Comparison of ENCODE assay signal across 18 mouse cellular contexts in genomic region chr6:94653388-94654316, GRCm38 (mm10). TPM values are rescaled to one million over a fixed set of nuclear protein-coding genes. Genes with fewer than 3 reads are reported as not detected.
DNase-seq lines count a peak whose midpoint lies in the region; ATAC-seq and TF ChIP-seq lines count a peak whose summit lies in the region.
"Had no signal": no experiment of that assay in that cellular context is flagged by ENCODE, and none has a peak within 500 bp of the region (broad histone marks: within the 10 kb centered on the region; RNA-seq: fewer than 3 reads in every experiment).

No protein-coding gene starts in this region.

- H3K9ac ChIP-seq in embryonic facial prominence, embryonic 14.5 days (ENCODE audit: low read depth, low read length) = no peak overlapping the region
- no peak overlapping the region for H3K9ac ChIP-seq in lung, embryonic 16.5 days (ENCODE audit: low read length)
- no peak overlapping the region for H3K9ac ChIP-seq in midbrain, embryonic 14.5 days (replicated peaks; ENCODE audit: low read length)
- H3K9ac ChIP-seq: embryonic facial prominence, embryonic 12.5 days; limb, embryonic 12.5 days had no signal

- H3K4me3 ChIP-seq in embryonic facial prominence, embryonic 14.5 days (ENCODE audit: low read depth, low read length) = no peak overlapping the region
- H3K4me3 ChIP-seq in embryonic facial prominence, embryonic 10.5 days = no peak overlapping the region
- H3K4me3 ChIP-seq in layer of hippocampus, adult 2 months = no peak overlapping the region
- H3K4me3 ChIP-seq in lung, embryonic 16.5 days (ENCODE audit: low read length) = no peak overlapping the region
- no peak overlapping the region for H3K4me3 ChIP-seq in midbrain, embryonic 14.5 days (replicated peaks; ENCODE audit: low read depth, low read length)
- H3K4me3 ChIP-seq: embryonic facial prominence, embryonic 12.5 days; limb, embryonic 12.5 days; midbrain, embryonic 10.5 days had no signal

- no peak overlapping the region for H3K27ac ChIP-seq in embryonic facial prominence, embryonic 14.5 days (replicated peaks; ENCODE audit: low read depth, low read length)
- no peak overlapping the region for H3K27ac ChIP-seq in embryonic facial prominence, embryonic 10.5 days (replicated peaks)
- H3K27ac ChIP-seq in layer of hippocampus, adult 2 months = 0 out of 2 replicates have a peak overlapping the region, but pooled peaks have one; percentile 33
- peak overlapping the region; percentile 50 for H3K27ac ChIP-seq in lung, embryonic 16.5 days (ENCODE audit: low read length)
- no peak overlapping the region for H3K27ac ChIP-seq in midbrain, embryonic 14.5 days (replicated peaks; ENCODE audit: low read depth, low read length)
- H3K27ac ChIP-seq: embryonic facial prominence, embryonic 12.5 days; hindbrain, postnatal 0 days; limb, embryonic 12.5 days; macrophage; midbrain, embryonic 10.5 days had no signal

- no peak for DNase-seq in embryonic facial prominence, embryonic 14.5 days (ENCODE audit: low spot score)
- no peak for DNase-seq in embryonic facial prominence, embryonic 10.5 days (ENCODE audit: low spot score)
- DNase-seq in layer of hippocampus, adult 2 months (ENCODE audit: low spot score in 2 of 2) = no peak
- DNase-seq in layer of hippocampus, adult 9-10 months (ENCODE audit: low spot score) = no peak
- no peak for DNase-seq in lung, postnatal 14 days
- no peak for DNase-seq in thymus, postnatal 4 days
- no peak for DNase-seq in midbrain, embryonic 14.5 days
- DNase-seq: adrenal gland, adult 8-10 months; cerebellum, adult 9-11 months; right cerebral cortex, postnatal 25 days had no signal

- no peaks in the 10 kb centered on the region for H3K27me3 ChIP-seq in embryonic facial prominence, embryonic 14.5 days (replicated peaks; ENCODE audit: control insufficient read depth, insufficient read depth, low read length)
- H3K27me3 ChIP-seq in embryonic facial prominence, embryonic 10.5 days (replicated peaks; ENCODE audit: low read depth, poor library complexity, severe bottlenecking) = 0 out of 2 replicates have a peak, but pooled peaks cover 14% of the 10 kb centered on the region
- no peaks in the 10 kb centered on the region for H3K27me3 ChIP-seq in lung, embryonic 16.5 days (ENCODE audit: control insufficient read depth, insufficient read depth, low read depth, low read length)
- H3K27me3 ChIP-seq in midbrain, embryonic 14.5 days (ENCODE audit: control insufficient read depth, insufficient read depth, low read length) = no peaks in the 10 kb centered on the region
- H3K27me3 ChIP-seq: embryonic facial prominence, embryonic 12.5 days had no signal

- no peak overlapping the region for H3K4me2 ChIP-seq in embryonic facial prominence, embryonic 14.5 days (ENCODE audit: low read depth, low read length)
- no peak overlapping the region for H3K4me2 ChIP-seq in lung, embryonic 16.5 days (ENCODE audit: low read depth, low read length)
- H3K4me2 ChIP-seq in midbrain, embryonic 14.5 days (ENCODE audit: low read length) = no peak overlapping the region
- H3K4me2 ChIP-seq: embryonic facial prominence, embryonic 12.5 days; limb, embryonic 12.5 days had no signal

- peak; percentile 24; the same call in 1 of the 2 replicates for ATAC-seq in embryonic facial prominence, embryonic 14.5 days (ENCODE audit: low read depth)
- ATAC-seq in lung, embryonic 16.5 days (ENCODE audit: low read depth) = peak; percentile 75
- ATAC-seq in midbrain, embryonic 14.5 days (ENCODE audit: low FRiP score, low TSS enrichment) = no peak
- ATAC-seq: forebrain, embryonic 14.5 days; hindbrain, postnatal 0 days; intestine, postnatal 0 days had no signal

- H3K9me3 ChIP-seq in embryonic facial prominence, embryonic 14.5 days (ENCODE audit: control insufficient read depth, low read length) = no peaks in the 10 kb centered on the region
- no peaks in the 10 kb centered on the region for H3K9me3 ChIP-seq in embryonic facial prominence, embryonic 10.5 days
- no peaks in the 10 kb centered on the region for H3K9me3 ChIP-seq in lung, embryonic 16.5 days (ENCODE audit: control insufficient read depth, low read length)
- no peaks in the 10 kb centered on the region for H3K9me3 ChIP-seq in midbrain, embryonic 14.5 days (ENCODE audit: control insufficient read depth, low read length)
- H3K9me3 ChIP-seq: embryonic facial prominence, embryonic 12.5 days; limb, embryonic 12.5 days; midbrain, embryonic 10.5 days had no signal

- WGBS in embryonic facial prominence, embryonic 14.5 days = 67% methylated on average over 10 of the region's 10 CpGs
- 74% methylated on average over 10 of the region's 10 CpGs for WGBS in embryonic facial prominence, embryonic 10.5 days
- WGBS in lung, embryonic 16.5 days = 58% methylated on average over 10 of the region's 10 CpGs
- WGBS in midbrain, embryonic 14.5 days = 78% methylated on average over 10 of the region's 10 CpGs

- peaks cover 41% of the 10 kb centered on the region; the same call in 1 of the 2 replicates for H3K36me3 ChIP-seq in embryonic facial prominence, embryonic 14.5 days (ENCODE audit: control insufficient read depth, insufficient read depth, low read length)
- H3K36me3 ChIP-seq in embryonic facial prominence, embryonic 10.5 days (replicated peaks) = peaks cover 29% of the 10 kb centered on the region
- no peaks in the 10 kb centered on the region for H3K36me3 ChIP-seq in lung, embryonic 16.5 days (ENCODE audit: control insufficient read depth, insufficient read depth, low read length)
- H3K36me3 ChIP-seq in midbrain, embryonic 14.5 days (ENCODE audit: control insufficient read depth, insufficient read depth, low read length) = no peaks in the 10 kb centered on the region

- H3K4me1 ChIP-seq in embryonic facial prominence, embryonic 14.5 days (ENCODE audit: control insufficient read depth, insufficient read depth, low read length) = peaks cover 32% of the 10 kb centered on the region
- peaks cover 81% of the 10 kb centered on the region for H3K4me1 ChIP-seq in embryonic facial prominence, embryonic 10.5 days
- H3K4me1 ChIP-seq in lung, embryonic 16.5 days (replicated peaks; ENCODE audit: control insufficient read depth, insufficient read depth, low read length) = peaks cover 19% of the 10 kb centered on the region
- H3K4me1 ChIP-seq in midbrain, embryonic 14.5 days (ENCODE audit: control insufficient read depth, insufficient read depth, low read length) = peaks cover 45% of the 10 kb centered on the region

- TF ChIP-seq CTCF in layer of hippocampus, adult 2 months (conservative IDR thresholded peaks at IDR 0.05) = no peak

RNA-seq across cellular contexts. Expression of gene Lrig1, which starts 46.3 kb away (rescaled TPM):
- 32.6 and 38.4 TPM in 2 replicates for polyA plus RNA-seq in embryonic facial prominence, embryonic 14.5 days (2014; fragmentation: Nextera tagmentation; extraction: Ambion mirVana)
- 11.7 and 11.8 TPM in 2 replicates for polyA plus RNA-seq in embryonic facial prominence, embryonic 10.5 days (2016; fragmentation: Nextera tagmentation; extraction: Ambion mirVana)
- 10 to 100 TPM; 26.2 to 27.4 TPM for total RNA-seq in layer of hippocampus, adult 2 months (2021)
- polyA plus RNA-seq in lung, embryonic 16.5 days (2015; fragmentation: Nextera tagmentation; extraction: Ambion mirVana) = 7.7 and 9.7 TPM in 2 replicates
- 17.1 and 18.7 TPM in 2 replicates for polyA plus RNA-seq in midbrain, embryonic 14.5 days (2014; fragmentation: Nextera tagmentation; extraction: Ambion mirVana)

Comparison
In these comparisons a context has a peak if more than half of its experiments do, and no peak if none do; other contexts are left out.
1. H3K27ac ChIP-seq: peak in layer of hippocampus, adult 2 months (single experiment) and lung, embryonic 16.5 days (single experiment); none in embryonic facial prominence, embryonic 14.5 days (single experiment), embryonic facial prominence, embryonic 10.5 days (single experiment) and midbrain, embryonic 14.5 days (single experiment).